Mouse (Mus musculus): ENCODE measurements around the gene Spx. TPM values are rescaled to one million over a fixed set of nuclear protein-coding genes. Genes with fewer than 3 reads are reported as not detected.

Gene Spx
- polyA plus RNA-seq, 1 experiment from 2014 or later = 0.84 TPM

- H3K4me1 ChIP-seq = peaks cover 13% of the 10 kb centered on the region
- H3K36me3 ChIP-seq = no peaks in the 10 kb centered on the region; the same call in 1 of the 2 replicates
- peak within 1 kb of the TSS; percentile 90 for H3K9ac ChIP-seq
- H3K27me3 ChIP-seq (replicated peaks) = no peaks in the 10 kb centered on the region
- ATAC-seq (ENCODE audit: low FRiP score, low read depth) = peak; percentile 100
- WGBS = under 1% methylated on average over 87 of the region's 87 CpGs
- peak within 1 kb of the TSS; percentile 89 for H3K4me3 ChIP-seq
- H3K9me3 ChIP-seq = no peaks in the 10 kb centered on the region
- no peak within 1 kb of the TSS for H3K27ac ChIP-seq
- H3K4me2 ChIP-seq (replicated peaks) = peak within 1 kb of the TSS; percentile 77
These were observed 26.1 kb upstream of the Spx start, which contains the start of the genes Recql and Golt1b for GRCm38 (mm10) chr6:142387011-142387754. TSS of gene Recql (minus strand) at chr6:142387087. TSS of gene Golt1b (plus strand) at chr6:142387221.

- H3K4me1 ChIP-seq = peaks cover 13% of the 10 kb centered on the region
- no peaks in the 10 kb centered on the region for H3K9me3 ChIP-seq
- H3K27ac ChIP-seq = no peak overlapping the region
- ATAC-seq (ENCODE audit: low FRiP score, low read depth) = no peak
- H3K27me3 ChIP-seq (replicated peaks) = no peaks in the 10 kb centered on the region
- H3K4me2 ChIP-seq (replicated peaks) = peak overlapping the region; percentile 77
- H3K36me3 ChIP-seq = no peaks in the 10 kb centered on the region; the same call in 1 of the 2 replicates
- WGBS = 27% methylated on average over 8 of the region's 8 CpGs
- H3K9ac ChIP-seq = peak overlapping the region; percentile 90
- H3K4me3 ChIP-seq = peak overlapping the region; percentile 89
These were observed 25.4 kb upstream of the Spx start for GRCm38 (mm10) chr6:142387755-142388271.

- no peaks in the 10 kb centered on the region for H3K9me3 ChIP-seq
- no peak for ATAC-seq (ENCODE audit: low FRiP score, low read depth)
- H3K27ac ChIP-seq = no peak overlapping the region
- no peak overlapping the region for H3K4me3 ChIP-seq
- no peaks in the 10 kb centered on the region for H3K27me3 ChIP-seq (replicated peaks)
- peaks cover 7% of the 10 kb centered on the region for H3K36me3 ChIP-seq
- peaks cover 13% of the 10 kb centered on the region for H3K4me1 ChIP-seq
- H3K9ac ChIP-seq = no peak overlapping the region
- whole genome bisulfite sequencing = 93% methylated on average over 2 of the region's 2 CpGs
- no peak overlapping the region for H3K4me2 ChIP-seq (replicated peaks)
These were observed 24.1 kb upstream of the Spx start for GRCm38 (mm10) chr6:142389101-142389500.

- peaks cover 32% of the 10 kb centered on the region for H3K36me3 ChIP-seq
- peaks cover 11% of the 10 kb centered on the region for H3K4me1 ChIP-seq
- WGBS = 90% methylated on average over 5 of the region's 5 CpGs
- H3K4me3 ChIP-seq = no peak overlapping the region
- no peak overlapping the region for H3K9ac ChIP-seq
- H3K27me3 ChIP-seq (replicated peaks) = no peaks in the 10 kb centered on the region
- H3K4me2 ChIP-seq (replicated peaks) = no peak overlapping the region
- H3K9me3 ChIP-seq = no peaks in the 10 kb centered on the region
- no peak overlapping the region for H3K27ac ChIP-seq
- no peak for ATAC-seq (ENCODE audit: low FRiP score, low read depth)
These were observed 20.9 kb upstream of the Spx start for GRCm38 (mm10) chr6:142392312-142392711.

GRCm38 (mm10) chr6:142394669-142395068 lies 18.6 kb upstream of the Spx start:
- H3K4me2 ChIP-seq (replicated peaks) = no peak overlapping the region
- no peaks in the 10 kb centered on the region for H3K4me1 ChIP-seq
- 92% methylated on average over 5 of the region's 5 CpGs for WGBS
- H3K4me3 ChIP-seq = no peak overlapping the region
- H3K36me3 ChIP-seq = peaks cover 32% of the 10 kb centered on the region
- no peak for ATAC-seq (ENCODE audit: low FRiP score, low read depth)
- H3K9ac ChIP-seq = no peak overlapping the region
- no peak overlapping the region for H3K27ac ChIP-seq
- no peaks in the 10 kb centered on the region for H3K9me3 ChIP-seq
- no peaks in the 10 kb centered on the region for H3K27me3 ChIP-seq (replicated peaks)

- ATAC-seq (ENCODE audit: low FRiP score, low read depth) = no peak
- Histone ChIP-seq H3K9ac (no peak overlapping the region), H3K4me3 (no peak overlapping the region), H3K27ac (no peak overlapping the region), H3K4me2 (replicated peaks) (no peak overlapping the region), H3K9me3 (no peaks in the 10 kb centered on the region), H3K36me3 (peaks cover 40% of the 10 kb centered on the region), H3K4me1 (no peaks in the 10 kb centered on the region), H3K27me3 (replicated peaks) (no peaks in the 10 kb centered on the region)
- 93% methylated on average over 6 of the region's 6 CpGs for WGBS
These were observed 17.5 kb upstream of the Spx start for GRCm38 (mm10) chr6:142395756-142396155.

- Histone ChIP-seq H3K4me1 (no peaks in the 10 kb centered on the region), H3K36me3 (no peaks in the 10 kb centered on the region), H3K9me3 (no peaks in the 10 kb centered on the region), H3K27me3 (replicated peaks) (peaks cover 18% of the 10 kb centered on the region), H3K9ac (no peak overlapping the region), H3K4me2 (replicated peaks) (no peak overlapping the region), H3K4me3 (no peak overlapping the region), H3K27ac (no peak overlapping the region)
- 41% methylated on average over 1 of the region's 1 CpGs for WGBS
- no peak for ATAC-seq (ENCODE audit: low FRiP score, low read depth)
These were observed 2.1 kb upstream of the Spx start for GRCm38 (mm10) chr6:142411140-142411539.

GRCm38 (mm10) chr6:142413845-142414244 lies 604 bp downstream of the Spx start:
- peaks cover 18% of the 10 kb centered on the region for H3K27me3 ChIP-seq (replicated peaks)
- H3K4me2 ChIP-seq (replicated peaks) = peak overlapping the region; percentile 58; the same call in 1 of the 2 replicates
- 12% methylated on average over 12 of the region's 12 CpGs for WGBS
- no peak overlapping the region for H3K4me3 ChIP-seq
- no peak for ATAC-seq (ENCODE audit: low FRiP score, low read depth)
- H3K9ac ChIP-seq = no peak overlapping the region
- H3K27ac ChIP-seq = no peak overlapping the region
- no peaks in the 10 kb centered on the region for H3K9me3 ChIP-seq
- no peaks in the 10 kb centered on the region for H3K36me3 ChIP-seq
- H3K4me1 ChIP-seq = no peaks in the 10 kb centered on the region

GRCm38 (mm10) chr6:142414597-142414996 lies 1.4 kb downstream of the Spx start:
- Histone ChIP-seq H3K4me2 (replicated peaks) (peak overlapping the region; percentile 58), H3K9ac (0 out of 2 replicates have a peak overlapping the region, but pooled peaks have one; percentile 10), H3K4me1 (no peaks in the 10 kb centered on the region), H3K27ac (no peak overlapping the region), H3K27me3 (replicated peaks) (peaks cover 18% of the 10 kb centered on the region), H3K9me3 (no peaks in the 10 kb centered on the region), H3K4me3 (no peak overlapping the region; the same call in 1 of the 2 replicates), H3K36me3 (no peaks in the 10 kb centered on the region)
- WGBS = 1% methylated on average over 24 of the region's 24 CpGs
- ATAC-seq (ENCODE audit: low FRiP score, low read depth) = peak; percentile 61; the same call in 1 of the 2 replicates

GRCm38 (mm10) chr6:142424976-142425375 lies 11.7 kb downstream of the Spx start:
- Histone ChIP-seq H3K27ac (no peak overlapping the region), H3K27me3 (replicated peaks) (no peaks in the 10 kb centered on the region), H3K4me2 (replicated peaks) (no peak overlapping the region), H3K4me1 (no peaks in the 10 kb centered on the region), H3K9ac (no peak overlapping the region), H3K4me3 (no peak overlapping the region), H3K9me3 (no peaks in the 10 kb centered on the region), H3K36me3 (no peaks in the 10 kb centered on the region)
- no peak for ATAC-seq (ENCODE audit: low FRiP score, low read depth)
- whole genome bisulfite sequencing = 72% methylated on average over 7 of the region's 7 CpGs

- Histone ChIP-seq H3K4me3 (no peak overlapping the region), H3K4me1 (no peaks in the 10 kb centered on the region), H3K9me3 (no peaks in the 10 kb centered on the region), H3K36me3 (no peaks in the 10 kb centered on the region), H3K27ac (no peak overlapping the region), H3K27me3 (replicated peaks) (no peaks in the 10 kb centered on the region), H3K9ac (no peak overlapping the region), H3K4me2 (replicated peaks) (no peak overlapping the region)
- ATAC-seq (ENCODE audit: low FRiP score, low read depth) = no peak
These were observed 15.8 kb downstream of the Spx start for GRCm38 (mm10) chr6:142429072-142429471.

- Histone ChIP-seq H3K9me3 (no peaks in the 10 kb centered on the region), H3K4me2 (replicated peaks) (no peak overlapping the region), H3K27ac (no peak overlapping the region), H3K4me3 (no peak overlapping the region), H3K36me3 (no peaks in the 10 kb centered on the region), H3K9ac (no peak overlapping the region), H3K4me1 (no peaks in the 10 kb centered on the region), H3K27me3 (replicated peaks) (no peaks in the 10 kb centered on the region)
- ATAC-seq (ENCODE audit: low FRiP score, low read depth) = no peak
- WGBS = 83% methylated on average over 12 of the region's 12 CpGs
These were observed 38.1 kb downstream of the Spx start for GRCm38 (mm10) chr6:142451381-142451780.
